Mouse (Mus musculus) ES-Bruce4 (cell line): Measurements from ENCODE around the gene Stk32c.

Experiments
- CTCF ChIP-seq: IDR thresholded peaks from one replicate; pipeline ENCODE4 v1.8.1; 2011; ENCODE audit warnings: low read depth, low read length
- POLR2A ChIP-seq: IDR thresholded peaks from one replicate; pipeline ENCODE4 v1.8.1; 2011; ENCODE audit warnings: low read length; ENCODE audit not compliant: insufficient read depth

DNA sequence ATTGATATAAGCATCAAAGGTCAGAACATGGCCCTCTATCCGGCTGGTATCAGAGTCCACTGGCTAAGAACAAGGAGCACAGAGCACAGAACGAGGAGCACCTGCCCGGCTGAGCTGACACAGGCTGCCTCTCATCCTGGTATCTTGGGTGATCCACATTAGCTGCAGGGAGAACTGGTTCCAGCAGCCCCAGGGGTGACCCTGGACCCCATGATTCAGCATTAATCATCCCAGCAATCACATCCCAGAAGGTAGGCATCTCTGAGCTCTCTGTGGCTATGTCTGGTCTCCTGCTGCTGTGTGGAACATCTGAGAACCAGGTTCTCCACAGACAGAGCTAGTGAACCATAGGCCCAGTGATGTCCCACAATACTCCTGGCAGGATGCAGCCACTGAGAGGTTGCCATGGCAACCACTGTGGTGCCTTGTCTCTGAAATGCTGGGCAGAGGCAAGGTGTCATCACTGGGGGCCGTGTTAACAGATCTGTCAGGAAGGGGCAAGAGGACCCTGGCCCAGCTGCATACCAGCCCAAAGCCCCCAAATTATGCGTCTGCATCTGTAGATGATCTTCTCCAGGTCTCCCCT, 76.1 kb downstream of the Stk32c start:
- TF ChIP-seq CTCF (no peak), POLR2A (no peak)
